Mouse (Mus musculus) hindbrain, embryonic 10.5 days (tissue): Measurements from ENCODE around the gene Sgpp2. TPM values are rescaled to one million over a fixed set of nuclear protein-coding genes. Genes with fewer than 3 reads are reported as not detected.

Experiments
- DNase-seq: peaks from one replicate; pipeline ENCODE4 v3.0.0-alpha.2; 2017; ENCODE audit warnings: low spot score
- H3K27ac ChIP-seq: fragments of 300-500 bp; sonication (generic); 2 replicates; pipeline ENCODE4 v1.5.1; 2016; ENCODE audit warnings: mild to moderate bottlenecking, moderate library complexity
- H3K27me3 ChIP-seq: fragments of 300-500 bp; sonication (generic); 2 replicates; pipeline ENCODE4 v1.6.1; 2016; ENCODE audit warnings: mild to moderate bottlenecking; ENCODE audit not compliant: poor library complexity, insufficient read depth, severe bottlenecking
- H3K36me3 ChIP-seq: fragments of 300-500 bp; sonication (generic); 2 replicates; pipeline ENCODE4 v1.6.1; 2016; ENCODE audit warnings: mild to moderate bottlenecking, moderate library complexity
- H3K4me1 ChIP-seq: fragments of 300-500 bp; sonication (generic); replicated peaks from 2 replicates; pipeline ENCODE4 v1.6.1; 2016; ENCODE audit warnings: mild to moderate bottlenecking
- H3K4me3 ChIP-seq: fragments of 300-500 bp; sonication (generic); 2 replicates; pipeline ENCODE4 v1.5.1; 2016; ENCODE audit warnings: mild to moderate bottlenecking, moderate library complexity
- H3K9me3 ChIP-seq: fragments of 300-500 bp; sonication (generic); 2 replicates; pipeline ENCODE4 v1.6.1; 2016; ENCODE audit warnings: mild to moderate bottlenecking, moderate library complexity
- WGBS: fragments of 180-500 bp; shearing (Covaris S2); methylation state at CpG from one replicate; pipeline ENCODE4 v1.1.7; 2016; 5-methylcytosine and 5-hydroxymethylcytosine counted together
- polyA plus RNA-seq: library from polyadenylated mRNA; unstranded; fragments of >200 nt; fragmentation: Nextera tagmentation; extraction: Ambion mirVana; gene quantifications from 2 replicates; pipeline ENCODE4 v1.2.1, GENCODE M21; 2016

Sgpp2 gene
- polyA plus RNA-seq, 1 experiment from 2014 or later: 1.8 TPM

- 44% methylated on average over 4 of the region's 4 CpGs for WGBS
- Histone ChIP-seq H3K27ac (no peak overlapping the region), H3K4me3 (no peak overlapping the region), H3K9me3 (no peaks in the 10 kb centered on the region), H3K27me3 (no peaks in the 10 kb centered on the region), H3K4me1 (peaks cover 19% of the 10 kb centered on the region), H3K36me3 (peaks cover 26% of the 10 kb centered on the region)
- DNase-seq: peak; percentile 81
Measured at GRCm38 (mm10) chr1:78419593-78419992, 109.4 kb downstream of the Sgpp2 start.

- DNase-seq: no peak
- WGBS: 94% methylated on average over 6 of the region's 6 CpGs
- H3K36me3 ChIP-seq: peaks cover 31% of the 10 kb centered on the region
Measured at GRCm38 (mm10) chr1:78420271-78420670, 110.1 kb downstream of the Sgpp2 start.

GRCm38 (mm10) chr1:78421749-78422148 lies 111.6 kb downstream of the Sgpp2 start:
- 91% methylated on average over 5 of the region's 5 CpGs for WGBS
- peaks cover 21% of the 10 kb centered on the region for H3K4me1 ChIP-seq
- no peak overlapping the region for H3K4me3 ChIP-seq
- peaks cover 31% of the 10 kb centered on the region for H3K36me3 ChIP-seq
- no peaks in the 10 kb centered on the region for H3K27me3 ChIP-seq
- no peak overlapping the region for H3K27ac ChIP-seq
- no peak for DNase-seq
- no peaks in the 10 kb centered on the region for H3K9me3 ChIP-seq

More at GRCm38 (mm10) chr1:78420271-78420670, 110.1 kb downstream of the Sgpp2 start:
- Histone ChIP-seq H3K9me3 (no peaks in the 10 kb centered on the region), H3K4me3 (no peak overlapping the region), H3K27me3 (no peaks in the 10 kb centered on the region), H3K4me1 (peaks cover 19% of the 10 kb centered on the region), H3K27ac (no peak overlapping the region)

GRCm38 (mm10) chr1:78422576-78422975 lies 112.4 kb downstream of the Sgpp2 start:
- H3K36me3 ChIP-seq: peaks cover 27% of the 10 kb centered on the region
- H3K4me3 ChIP-seq: no peak overlapping the region
- WGBS: 24% methylated on average over 2 of the region's 2 CpGs

GRCm38 (mm10) chr1:78424848-78425247 lies 114.7 kb downstream of the Sgpp2 start:
- WGBS: 92% methylated on average over 4 of the region's 4 CpGs
- H3K36me3 ChIP-seq: peaks cover 22% of the 10 kb centered on the region
- peaks cover 31% of the 10 kb centered on the region for H3K4me1 ChIP-seq
- no peak overlapping the region for H3K4me3 ChIP-seq
- no peak for DNase-seq
- H3K9me3 ChIP-seq: no peaks in the 10 kb centered on the region
- no peaks in the 10 kb centered on the region for H3K27me3 ChIP-seq
- no peak overlapping the region for H3K27ac ChIP-seq

More at GRCm38 (mm10) chr1:78422576-78422975, 112.4 kb downstream of the Sgpp2 start:
- Histone ChIP-seq H3K27me3 (no peaks in the 10 kb centered on the region), H3K9me3 (no peaks in the 10 kb centered on the region), H3K4me1 (peaks cover 22% of the 10 kb centered on the region), H3K27ac (0 out of 2 replicates have a peak overlapping the region, but pooled peaks have one; percentile 42)
- DNase-seq: no peak

GRCm38 (mm10) chr1:78425309-78425708 lies 115.2 kb downstream of the Sgpp2 start:
- no peak overlapping the region; the same call in 1 of the 2 replicates for H3K27ac ChIP-seq
- H3K4me3 ChIP-seq: no peak overlapping the region
- no peaks in the 10 kb centered on the region for H3K9me3 ChIP-seq
- H3K36me3 ChIP-seq: peaks cover 22% of the 10 kb centered on the region
- no peak for DNase-seq
- peaks cover 31% of the 10 kb centered on the region for H3K4me1 ChIP-seq
- no peaks in the 10 kb centered on the region for H3K27me3 ChIP-seq
- 93% methylated on average over 7 of the region's 7 CpGs for WGBS

GRCm38 (mm10) chr1:78425793-78426700 lies 115.9 kb downstream of the Sgpp2 start:
- 89% methylated on average over 7 of the region's 7 CpGs for WGBS
- Histone ChIP-seq H3K4me1 (peaks cover 31% of the 10 kb centered on the region), H3K36me3 (peaks cover 20% of the 10 kb centered on the region), H3K4me3 (no peak overlapping the region), H3K9me3 (no peaks in the 10 kb centered on the region), H3K27ac (no peak overlapping the region; the same call in 1 of the 2 replicates), H3K27me3 (no peaks in the 10 kb centered on the region)
- no peak for DNase-seq

GRCm38 (mm10) chr1:78426841-78427240 lies 116.7 kb downstream of the Sgpp2 start:
- Histone ChIP-seq H3K36me3 (peaks cover 15% of the 10 kb centered on the region), H3K27me3 (no peaks in the 10 kb centered on the region), H3K4me1 (peaks cover 31% of the 10 kb centered on the region), H3K4me3 (no peak overlapping the region), H3K27ac (no peak overlapping the region), H3K9me3 (no peaks in the 10 kb centered on the region)
- WGBS: 77% methylated on average over 3 of the region's 3 CpGs
- DNase-seq: no peak

- DNase-seq: no peak
- 59% methylated on average over 11 of the region's 11 CpGs for WGBS
Measured at GRCm38 (mm10) chr1:78428851-78429250, 118.7 kb downstream of the Sgpp2 start.

GRCm38 (mm10) chr1:78433472-78433871 lies 123.3 kb downstream of the Sgpp2 start:
- Histone ChIP-seq H3K4me3 (no peak overlapping the region), H3K4me1 (peaks cover 9% of the 10 kb centered on the region), H3K27me3 (no peaks in the 10 kb centered on the region), H3K9me3 (no peaks in the 10 kb centered on the region), H3K27ac (no peak overlapping the region), H3K36me3 (0 out of 2 replicates have a peak, but pooled peaks cover 15% of the 10 kb centered on the region)
- DNase-seq: no peak
- 93% methylated on average over 9 of the region's 9 CpGs for WGBS

More at GRCm38 (mm10) chr1:78428851-78429250, 118.7 kb downstream of the Sgpp2 start:
- Histone ChIP-seq H3K27me3 (no peaks in the 10 kb centered on the region), H3K4me1 (peaks cover 13% of the 10 kb centered on the region), H3K27ac (no peak overlapping the region), H3K9me3 (no peaks in the 10 kb centered on the region), H3K4me3 (no peak overlapping the region), H3K36me3 (peaks cover 23% of the 10 kb centered on the region)

GRCm38 (mm10) chr1:78435967-78436366 lies 125.8 kb downstream of the Sgpp2 start:
- 88% methylated on average over 2 of the region's 2 CpGs for WGBS
- Histone ChIP-seq H3K4me1 (no peaks in the 10 kb centered on the region), H3K27ac (no peak overlapping the region), H3K4me3 (no peak overlapping the region), H3K27me3 (no peaks in the 10 kb centered on the region), H3K36me3 (peaks cover 26% of the 10 kb centered on the region), H3K9me3 (no peaks in the 10 kb centered on the region)
- no peak for DNase-seq

- Histone ChIP-seq H3K4me3 (no peak overlapping the region), H3K27ac (no peak overlapping the region), H3K36me3 (peaks cover 30% of the 10 kb centered on the region), H3K9me3 (no peaks in the 10 kb centered on the region), H3K27me3 (no peaks in the 10 kb centered on the region), H3K4me1 (no peaks in the 10 kb centered on the region)
- WGBS: 96% methylated on average over 1 of the region's 1 CpGs
- DNase-seq: no peak
Measured at GRCm38 (mm10) chr1:78436445-78436844, 126.3 kb downstream of the Sgpp2 start.

GRCm38 (mm10) chr1:78437150-78437549 lies 127.0 kb downstream of the Sgpp2 start:
- WGBS: 81% methylated on average over 3 of the region's 3 CpGs
- no peaks in the 10 kb centered on the region for H3K27me3 ChIP-seq
- H3K4me3 ChIP-seq: no peak overlapping the region
- peaks cover 33% of the 10 kb centered on the region for H3K36me3 ChIP-seq
- H3K9me3 ChIP-seq: no peaks in the 10 kb centered on the region
- no peak for DNase-seq
- no peaks in the 10 kb centered on the region for H3K4me1 ChIP-seq
- no peak overlapping the region for H3K27ac ChIP-seq
